Mouse (Mus musculus) cerebellum, adult 11 months (tissue): Measurements from ENCODE around the gene Eda.
"Not testable (repeated sequence)": the region's sequence is repeated elsewhere in the genome, so short reads cannot be mapped to it uniquely, and the experiment has no call there.

Source experiments
- DNase-seq: peaks from one replicate; pipeline ENCODE4 v3.0.0; 2022

Eda gene

GRCm38 (mm10) chrX:100428693-100429092 is 453.3 kb downstream of the Eda start, which contains the start of gene Otud6a:
Gene Otud6a, plus strand, starts transcription at chrX:100429013.
- DNase-seq: no peak

GRCm38 (mm10) chrX:100432311-100432710 is 456.9 kb downstream of the Eda start:
- no peak for DNase-seq

DNA sequence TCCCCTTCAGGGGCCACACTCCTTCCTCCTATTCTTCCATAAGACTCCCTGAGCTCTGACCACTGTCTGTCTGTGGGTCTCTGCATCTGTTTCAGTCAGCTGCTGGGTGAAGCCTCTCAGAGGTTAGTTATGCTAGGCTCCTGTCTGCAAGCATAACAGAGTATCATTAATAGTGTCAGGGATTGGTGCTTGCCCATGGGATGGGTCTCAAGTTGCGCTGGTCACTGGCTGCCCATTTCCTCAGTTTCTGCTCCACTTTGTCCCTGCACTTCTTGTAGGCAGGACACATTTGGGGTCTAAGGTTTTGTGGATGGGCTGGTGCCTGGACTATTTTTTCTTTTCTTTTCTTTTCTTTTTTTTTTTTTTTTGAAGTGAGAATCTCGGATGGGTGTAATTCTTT is 467.2 kb downstream of the Eda start, which contains the start of gene Awat2:
Gene Awat2, minus strand, starts transcription at position 101 of the 400 bp plus-strand sequence.
- not testable (repeated sequence) for DNase-seq

DNA sequence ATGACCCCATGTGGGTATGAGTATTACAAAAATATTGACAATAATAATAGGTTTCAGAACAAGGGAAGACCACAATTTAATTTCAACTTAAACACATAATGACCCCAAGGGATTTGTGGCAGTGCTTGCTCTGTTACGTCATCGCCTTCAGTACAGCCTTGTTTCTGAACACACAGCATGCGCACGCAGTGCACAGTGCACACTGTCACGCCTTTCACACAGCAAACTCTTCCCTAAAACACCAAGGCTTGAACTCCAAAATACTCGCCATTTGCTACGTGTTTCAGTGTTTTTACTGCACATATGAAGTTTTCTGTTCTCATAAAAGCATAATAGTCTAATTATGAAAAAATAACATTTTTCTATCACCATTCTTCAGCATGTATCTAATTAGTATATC is 468.1 kb downstream of the Eda start:
- DNase-seq: no peak
